Mouse (Mus musculus) megakaryocyte, embryonic 14.5 days (primary cell): ENCODE data around the gene Gm8947.

Experiments used
- FLI1 ChIP-seq: IDR thresholded peaks from 2 replicates; pipeline ENCODE4 v1.6.1; 2012; ENCODE audit warnings: low read length, inconsistent platforms, mixed read lengths
- GATA1 ChIP-seq: IDR thresholded peaks from 3 replicates; pipeline ENCODE4 v1.6.1; 2012; ENCODE audit warnings: mixed read lengths, low read length, inconsistent platforms, borderline replicate concordance

GRCm38 (mm10) chr1:151224536-151224935 is 32.4 kb downstream of the Gm8947 start:
- TF ChIP-seq GATA1 (no peak), FLI1 (no peak)
